Mouse (Mus musculus): ENCODE data around the gene Atg101. TPM values are rescaled to one million over a fixed set of nuclear protein-coding genes. Genes with fewer than 3 reads are reported as not detected.

Gene Atg101
- total RNA-seq, 2 experiments from 2014 or later = 25.0 to 31.3 TPM

- peak; percentile 91 for DNase-seq (ENCODE audit: low spot score)
These were observed 29.9 kb upstream of the Atg101 start, which contains the start of gene Nr4a1 for GRCm38 (mm10) chr15:101253886-101254795. Nr4a1 (plus strand) TSS chr15:101254269.

- DNase-seq (ENCODE audit: low spot score) = no peak
These were observed 28.1 kb upstream of the Atg101 start for GRCm38 (mm10) chr15:101255842-101256462.

GRCm38 (mm10) chr15:101256463-101257206, 27.4 kb upstream of the Atg101 start:
- DNase-seq (ENCODE audit: low spot score) = no peak

- no peak for DNase-seq (ENCODE audit: low spot score)
These were observed 25.7 kb upstream of the Atg101 start for GRCm38 (mm10) chr15:101258420-101258819.

- no peak for DNase-seq (ENCODE audit: low spot score)
These were observed 24.1 kb upstream of the Atg101 start for GRCm38 (mm10) chr15:101259922-101260321.

GRCm38 (mm10) chr15:101260387-101260786, 23.7 kb upstream of the Atg101 start:
- peak; percentile 96 for DNase-seq (ENCODE audit: low spot score)

GRCm38 (mm10) chr15:101260874-101261622, 23.0 kb upstream of the Atg101 start:
- peak; percentile 54 for DNase-seq (ENCODE audit: low spot score)

GRCm38 (mm10) chr15:101262502-101262901, 21.6 kb upstream of the Atg101 start:
- DNase-seq (ENCODE audit: low spot score) = no peak

- DNase-seq (ENCODE audit: low spot score) = peak; percentile 97
These were observed 17.7 kb upstream of the Atg101 start for GRCm38 (mm10) chr15:101266132-101266963.

- peak; percentile 44 for DNase-seq (ENCODE audit: low spot score)
These were observed 16.7 kb upstream of the Atg101 start for GRCm38 (mm10) chr15:101267053-101268032.

GRCm38 (mm10) chr15:101270101-101270820, 13.8 kb upstream of the Atg101 start:
- DNase-seq (ENCODE audit: low spot score) = no peak

GRCm38 (mm10) chr15:101271107-101271506, 13.0 kb upstream of the Atg101 start:
- DNase-seq (ENCODE audit: low spot score) = no peak

GRCm38 (mm10) chr15:101271513-101271912, 12.6 kb upstream of the Atg101 start:
- no peak for DNase-seq (ENCODE audit: low spot score)

- no peak for DNase-seq (ENCODE audit: low spot score)
These were observed 9.7 kb upstream of the Atg101 start for GRCm38 (mm10) chr15:101274380-101274779.

GRCm38 (mm10) chr15:101277351-101277899, 6.6 kb upstream of the Atg101 start:
- no peak for DNase-seq (ENCODE audit: low spot score)

- DNase-seq (ENCODE audit: low spot score) = peak; percentile 65
These were observed 5.5 kb upstream of the Atg101 start for GRCm38 (mm10) chr15:101278589-101278988.

- no peak for DNase-seq (ENCODE audit: low spot score)
These were observed 4.6 kb upstream of the Atg101 start for GRCm38 (mm10) chr15:101279430-101279999.

- DNase-seq (ENCODE audit: low spot score) = no peak
These were observed 1.6 kb upstream of the Atg101 start for GRCm38 (mm10) chr15:101282471-101282870.

Data from gastrocnemius, adult 18-20 months (tissue).